Mouse (Mus musculus): ENCODE results near the gene Shank3. TPM values are rescaled to one million over a fixed set of nuclear protein-coding genes. Genes with fewer than 3 reads are reported as not detected.

Gene Shank3
- polyA plus RNA-seq, 2 experiments from 2014 or later: not detected

DNA sequence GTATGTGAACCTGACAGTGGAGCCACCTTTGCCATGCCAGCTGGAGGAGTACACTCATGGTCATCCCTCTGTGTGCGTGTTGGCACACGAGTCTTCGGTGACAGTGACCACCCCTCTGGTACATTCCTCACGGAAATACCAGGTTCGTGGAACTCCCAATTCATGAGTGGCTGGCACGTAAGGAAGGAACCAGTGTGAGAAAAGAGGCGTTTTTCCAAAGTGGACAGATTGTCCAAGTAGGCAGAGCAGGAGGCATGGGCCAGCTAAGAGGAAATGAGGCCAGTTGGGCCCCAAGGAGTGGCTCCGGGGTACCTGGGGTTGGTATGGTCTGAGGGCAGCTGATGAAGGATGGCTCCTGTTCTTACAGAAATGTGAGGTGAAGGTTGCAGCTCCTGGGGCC lies 26.0 kb downstream of the Shank3 start:
- no peak for ATAC-seq

DNA sequence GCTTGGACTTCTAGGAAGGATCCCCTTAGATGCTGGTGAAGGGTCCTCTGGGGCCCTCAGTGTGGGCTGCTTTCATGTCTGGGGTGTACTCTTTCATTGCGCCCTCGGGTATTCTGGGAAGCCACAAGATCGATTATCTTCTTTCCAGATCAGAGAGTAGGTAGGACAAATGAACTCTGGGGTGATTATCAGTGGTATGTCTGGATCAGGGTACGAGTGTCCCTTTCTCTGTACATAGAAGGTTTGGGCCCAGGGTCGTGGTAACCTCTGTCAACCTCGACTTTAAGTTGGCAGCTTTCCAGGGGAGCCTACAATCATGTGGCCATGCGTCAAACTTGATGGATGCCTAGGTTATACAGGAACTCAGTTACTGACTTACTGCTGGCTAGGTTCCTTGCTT lies 26.5 kb downstream of the Shank3 start:
- ATAC-seq: no peak

DNA sequence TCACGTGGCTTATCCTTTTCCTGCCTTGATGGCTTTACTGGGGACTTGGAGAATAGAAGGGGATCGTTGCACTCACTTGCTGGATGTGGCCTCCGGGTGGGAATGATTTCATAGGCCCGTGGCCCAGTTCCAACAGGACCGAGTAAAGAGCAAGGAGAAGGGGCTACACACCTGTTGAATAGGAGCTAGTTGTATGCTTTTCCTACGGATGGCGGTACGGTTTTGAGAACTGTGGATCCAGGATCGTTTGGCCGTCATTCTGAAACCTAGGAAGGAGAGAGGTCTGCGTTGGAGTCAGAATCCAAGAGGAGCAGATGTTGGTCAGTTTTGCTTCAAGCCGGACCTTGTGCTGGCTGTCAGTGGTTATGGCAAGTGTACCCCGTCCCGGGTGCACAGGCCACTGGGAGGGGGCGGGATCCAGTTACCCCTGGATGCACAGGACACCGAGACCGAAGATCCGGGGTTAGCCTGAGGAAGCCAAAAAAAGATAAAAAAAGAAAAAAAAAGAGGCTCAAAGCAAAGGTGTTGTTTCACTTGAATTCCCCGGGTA lies 27.4 kb downstream of the Shank3 start:
- no peak for ATAC-seq

DNA sequence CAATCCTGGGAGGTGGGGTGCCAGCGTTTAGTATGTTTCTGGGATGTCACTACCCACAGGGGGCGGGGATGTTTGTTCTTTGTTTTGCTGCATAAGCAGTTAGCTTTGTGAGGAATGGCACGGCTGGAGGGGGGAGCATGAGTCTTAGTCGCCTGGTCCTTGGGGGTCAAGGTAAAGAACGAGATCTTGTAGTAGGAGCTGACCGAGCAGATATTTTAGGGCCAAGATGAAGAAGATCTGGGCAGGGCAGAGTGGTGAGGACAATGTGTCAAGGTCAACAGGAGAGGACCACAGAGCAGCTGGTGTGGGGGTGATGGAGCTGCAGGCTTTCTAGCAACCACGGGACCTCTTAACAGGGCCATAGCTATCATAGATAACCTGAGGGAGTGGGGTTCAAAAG lies 28.0 kb downstream of the Shank3 start:
- no peak for ATAC-seq

DNA sequence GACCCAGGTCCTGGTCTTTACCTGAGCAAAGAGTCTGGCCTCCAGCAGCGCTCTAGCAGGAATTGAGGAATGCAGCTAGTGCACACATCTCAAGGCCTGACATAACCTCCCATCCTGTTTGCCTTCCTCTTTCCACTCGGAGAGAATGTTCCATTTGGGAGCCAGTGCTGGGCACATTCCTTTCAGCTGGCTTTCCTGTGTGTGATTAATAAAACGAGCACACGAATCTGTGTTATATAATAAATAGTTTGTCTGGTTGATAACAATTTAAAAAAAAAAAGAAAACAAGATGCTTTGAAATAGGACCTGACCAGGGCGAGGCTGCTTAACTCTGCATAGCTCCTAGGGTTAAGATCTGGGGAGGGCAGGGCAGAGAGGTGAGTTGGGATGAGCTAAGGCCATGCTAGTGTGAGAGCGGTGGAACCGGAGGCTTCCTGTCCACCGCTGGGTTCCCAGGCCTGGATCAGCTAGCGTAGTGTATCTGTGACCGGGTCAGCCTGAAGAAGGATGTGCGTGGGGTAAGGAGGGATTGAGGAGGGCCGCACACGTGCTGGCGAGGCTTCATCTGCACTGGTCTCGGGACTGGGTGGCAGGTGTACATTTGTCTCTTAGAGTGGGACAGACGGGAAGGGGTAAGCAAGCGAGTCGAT lies 28.9 kb downstream of the Shank3 start:
- no peak for ATAC-seq

DNA sequence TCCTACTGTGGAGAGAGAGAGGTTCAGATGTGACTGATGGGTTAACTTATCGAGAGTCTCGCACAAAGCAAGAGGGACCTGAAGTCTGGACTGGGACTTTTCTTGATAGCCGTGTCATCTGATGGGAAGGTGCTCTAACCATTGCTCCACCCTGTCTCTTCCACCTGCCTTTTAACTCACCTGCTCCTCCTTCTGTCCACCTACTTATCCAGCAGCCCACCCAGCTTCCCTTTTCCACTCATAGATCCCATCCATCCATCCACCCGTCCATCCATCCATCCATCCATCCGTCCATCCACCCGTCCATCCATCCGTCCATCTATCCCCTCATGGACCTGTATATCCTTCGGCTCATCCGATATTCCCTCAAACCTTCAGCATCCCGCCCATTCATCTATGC lies 29.5 kb downstream of the Shank3 start:
- no peak for ATAC-seq

DNA sequence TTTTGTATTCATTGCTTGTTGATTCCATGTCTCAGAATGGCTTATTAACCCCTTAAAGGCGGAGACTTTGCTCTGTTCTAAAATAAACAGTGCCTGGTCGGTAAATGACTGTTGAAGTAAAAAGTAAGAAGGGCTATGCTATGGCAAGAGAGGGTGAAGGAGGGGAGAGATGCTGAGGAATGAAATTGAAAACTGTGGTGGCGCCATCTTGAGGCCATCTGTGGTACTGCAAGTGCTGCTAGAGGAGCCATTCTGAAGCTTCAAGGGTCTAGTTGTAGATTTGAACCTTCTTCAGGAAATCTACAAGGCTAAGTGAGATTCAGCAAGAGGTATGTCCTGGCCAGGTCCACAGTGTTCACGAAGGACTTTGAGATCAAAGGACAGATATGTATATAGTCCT lies 30.9 kb downstream of the Shank3 start:
- ATAC-seq: no peak

DNA sequence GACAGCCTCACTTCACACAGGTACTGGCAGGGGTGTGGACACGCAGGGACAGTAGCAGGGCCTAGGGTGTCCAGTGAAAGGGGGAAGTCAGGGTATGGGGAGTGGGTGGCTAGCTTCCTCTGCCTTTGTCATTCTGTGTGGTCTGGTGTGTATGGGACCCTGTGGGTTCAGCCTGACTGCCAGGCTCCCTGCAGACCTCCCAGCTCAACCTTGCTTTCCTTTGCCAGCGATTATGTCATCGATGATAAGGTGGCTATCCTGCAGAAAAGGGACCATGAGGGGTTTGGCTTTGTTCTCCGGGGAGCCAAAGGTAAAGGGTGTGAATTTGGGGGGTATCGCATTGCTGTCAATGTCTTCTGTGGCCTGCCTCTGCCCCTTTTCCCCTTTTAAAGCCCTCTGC lies 32.0 kb downstream of the Shank3 start:
- no peak for ATAC-seq

DNA sequence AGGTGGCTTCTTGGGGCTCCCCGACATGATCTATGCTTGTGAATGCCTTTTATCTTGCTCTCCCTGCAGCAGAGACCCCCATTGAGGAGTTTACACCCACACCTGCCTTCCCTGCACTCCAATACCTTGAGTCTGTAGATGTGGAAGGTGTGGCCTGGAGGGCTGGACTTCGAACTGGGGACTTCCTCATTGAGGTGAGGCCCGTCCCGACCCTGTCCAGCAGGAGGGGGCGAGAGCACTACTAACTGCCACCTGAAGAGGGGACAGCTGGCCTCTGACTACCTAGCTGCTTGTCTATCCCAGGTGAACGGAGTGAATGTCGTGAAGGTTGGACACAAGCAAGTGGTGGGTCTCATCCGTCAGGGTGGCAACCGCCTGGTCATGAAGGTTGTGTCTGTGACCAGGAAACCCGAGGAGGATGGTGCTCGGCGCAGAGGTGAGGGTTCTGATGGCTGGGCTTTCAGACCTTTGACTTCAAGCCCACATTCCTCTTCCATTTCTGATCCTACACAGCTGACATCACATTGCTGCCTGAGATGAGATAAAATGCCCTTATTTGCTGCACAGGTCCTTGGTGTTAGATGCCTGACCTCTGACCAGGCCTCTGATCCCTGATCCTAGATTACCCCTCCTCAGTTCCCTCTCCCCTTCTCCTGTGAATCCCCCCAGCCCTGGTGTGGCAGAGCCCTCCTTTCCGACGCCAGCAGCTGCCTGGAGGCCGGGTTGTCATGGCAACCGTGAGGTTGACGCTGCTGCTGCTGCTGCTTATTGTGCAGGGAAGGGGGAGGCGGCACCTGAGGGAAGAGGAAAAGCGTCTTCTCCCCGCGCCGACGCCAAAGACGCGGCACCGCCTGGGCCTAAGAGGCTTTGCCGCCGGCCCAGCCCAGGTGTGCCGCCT lies 32.9 kb downstream of the Shank3 start:
- ATAC-seq: no peak

DNA sequence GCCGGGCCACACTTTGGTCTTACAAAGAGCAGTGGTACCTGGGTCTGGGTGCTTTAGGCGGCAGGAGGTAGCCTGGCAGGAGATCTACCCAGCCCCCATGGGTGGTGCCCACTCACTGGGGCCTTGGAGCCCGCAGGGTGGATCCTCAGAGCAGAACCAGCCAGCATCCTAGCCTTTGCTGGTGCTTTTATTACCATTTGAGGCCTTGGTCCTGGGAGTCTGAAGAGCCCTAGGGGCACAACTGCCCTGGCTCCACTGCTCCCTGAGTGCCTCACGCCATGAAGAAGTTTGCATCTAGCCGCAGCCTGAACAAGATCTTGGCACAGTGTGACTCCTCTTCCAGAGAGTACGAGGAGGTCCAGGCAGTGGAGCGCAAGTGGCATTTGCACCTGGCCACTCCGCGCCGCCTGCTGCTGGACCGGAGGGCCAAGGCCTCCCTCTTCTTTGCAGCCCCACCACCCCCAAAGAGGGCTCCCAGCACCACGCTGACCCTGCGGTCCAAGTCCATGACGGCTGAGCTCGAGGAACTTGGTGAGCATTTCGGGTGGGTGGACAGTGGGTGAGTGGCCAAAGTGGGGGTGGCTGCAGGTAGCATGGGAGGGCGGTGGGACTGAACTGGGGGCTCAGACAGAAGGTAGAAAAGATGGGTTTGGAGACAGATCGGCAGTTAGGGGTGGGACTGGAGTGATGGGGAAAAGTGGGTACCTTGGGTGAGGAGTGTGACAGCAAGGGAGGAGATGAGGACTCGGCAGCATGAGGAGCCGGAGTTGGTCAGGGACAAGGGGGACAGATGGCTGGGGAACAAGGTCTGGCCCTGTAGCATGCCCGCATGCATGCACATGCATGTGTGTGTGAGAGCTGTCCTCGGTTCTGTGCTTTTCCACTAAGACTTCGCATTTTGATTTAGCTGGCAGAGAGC lies 33.8 kb downstream of the Shank3 start:
- no peak for ATAC-seq

DNA sequence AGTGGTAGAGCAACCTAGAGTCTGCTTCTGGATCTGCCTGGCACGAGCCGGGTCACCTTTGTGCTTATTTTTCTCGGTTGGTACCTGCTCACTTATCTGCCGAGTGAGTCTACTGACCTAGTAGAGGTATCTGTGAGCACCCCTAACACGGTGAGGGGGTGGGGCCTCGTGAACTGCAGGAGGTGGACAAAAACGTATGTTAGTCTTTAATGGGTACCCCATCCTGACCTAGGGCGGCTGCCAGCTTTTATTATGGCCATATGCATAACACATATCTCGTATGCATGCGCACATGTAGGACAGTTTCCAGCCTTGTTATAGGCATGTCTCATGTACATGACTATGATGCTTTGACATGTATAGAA lies 34.4 kb downstream of the Shank3 start:
- ATAC-seq: no peak

DNA sequence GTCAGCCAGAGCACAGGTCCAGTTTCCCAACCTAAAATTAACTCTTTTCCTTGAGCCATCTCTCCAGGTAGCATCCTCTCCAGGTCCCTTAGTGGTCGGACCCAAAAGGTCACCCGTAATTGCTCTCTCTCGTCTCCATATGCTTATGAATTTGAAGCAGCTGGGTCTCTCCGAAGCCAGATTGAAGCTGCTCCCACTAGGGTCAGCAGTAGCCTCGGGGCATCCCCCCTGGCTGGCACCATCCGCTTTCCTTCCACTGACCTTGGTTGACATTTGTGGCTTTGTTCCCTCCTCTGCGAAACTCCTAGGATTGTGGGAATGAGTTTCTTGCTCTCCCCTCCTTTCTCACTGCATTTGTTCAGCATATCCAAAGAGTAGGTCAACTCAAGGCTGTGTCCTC lies 44.7 kb downstream of the Shank3 start:
- no peak for ATAC-seq

DNA sequence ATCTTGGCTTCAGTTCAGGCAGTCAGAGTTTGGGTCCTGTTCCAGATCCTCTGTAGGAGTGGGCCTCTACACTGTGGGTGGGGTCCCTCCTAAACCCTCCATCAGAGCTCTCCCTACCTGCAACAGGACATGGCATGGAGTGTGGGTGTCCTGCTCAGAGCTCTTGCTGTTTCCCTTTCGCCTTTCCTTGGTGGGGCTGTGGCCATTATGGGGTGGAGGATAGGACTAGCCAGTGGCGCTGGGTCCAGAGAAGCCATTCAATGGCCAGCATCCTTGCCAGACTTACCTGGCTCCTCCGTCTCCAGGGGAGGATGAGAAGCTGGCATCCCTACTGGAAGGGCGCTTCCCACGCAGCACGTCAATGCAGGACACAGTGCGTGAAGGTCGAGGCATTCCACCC lies 47.9 kb downstream of the Shank3 start:
- ATAC-seq: no peak

DNA sequence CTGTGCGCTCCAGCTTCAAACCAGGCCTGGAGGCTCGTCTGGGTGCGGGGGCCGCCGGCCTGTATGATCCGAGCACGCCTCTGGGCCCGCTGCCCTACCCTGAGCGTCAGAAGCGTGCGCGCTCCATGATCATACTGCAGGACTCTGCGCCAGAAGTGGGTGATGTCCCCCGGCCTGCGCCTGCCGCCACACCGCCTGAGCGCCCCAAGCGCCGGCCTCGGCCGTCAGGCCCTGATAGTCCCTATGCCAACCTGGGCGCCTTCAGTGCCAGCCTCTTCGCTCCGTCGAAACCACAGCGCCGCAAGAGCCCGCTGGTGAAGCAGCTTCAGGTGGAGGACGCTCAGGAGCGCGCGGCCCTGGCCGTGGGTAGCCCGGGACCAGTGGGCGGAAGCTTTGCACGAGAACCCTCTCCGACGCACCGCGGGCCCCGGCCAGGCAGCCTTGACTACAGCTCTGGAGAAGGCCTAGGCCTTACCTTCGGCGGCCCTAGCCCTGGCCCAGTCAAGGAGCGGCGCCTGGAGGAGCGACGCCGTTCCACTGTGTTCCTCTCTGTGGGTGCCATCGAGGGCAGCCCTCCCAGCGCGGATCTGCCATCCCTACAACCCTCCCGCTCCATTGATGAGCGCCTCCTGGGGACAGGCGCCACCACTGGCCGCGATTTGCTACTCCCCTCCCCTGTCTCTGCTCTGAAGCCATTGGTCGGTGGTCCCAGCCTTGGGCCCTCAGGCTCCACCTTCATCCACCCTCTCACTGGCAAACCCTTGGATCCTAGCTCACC lies 48.6 kb downstream of the Shank3 start:
- no peak for ATAC-seq

DNA sequence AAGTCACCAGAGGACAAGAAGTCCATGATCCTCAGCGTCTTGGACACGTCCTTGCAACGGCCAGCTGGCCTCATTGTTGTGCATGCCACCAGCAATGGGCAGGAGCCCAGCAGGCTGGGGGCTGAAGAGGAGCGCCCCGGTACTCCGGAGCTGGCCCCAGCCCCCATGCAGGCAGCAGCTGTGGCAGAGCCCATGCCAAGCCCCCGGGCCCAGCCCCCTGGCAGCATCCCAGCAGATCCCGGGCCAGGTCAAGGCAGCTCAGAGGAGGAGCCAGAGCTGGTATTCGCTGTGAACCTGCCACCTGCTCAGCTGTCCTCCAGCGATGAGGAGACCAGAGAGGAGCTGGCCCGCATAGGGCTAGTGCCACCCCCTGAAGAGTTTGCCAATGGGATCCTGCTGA lies 49.4 kb downstream of the Shank3 start:
- ATAC-seq: no peak

DNA sequence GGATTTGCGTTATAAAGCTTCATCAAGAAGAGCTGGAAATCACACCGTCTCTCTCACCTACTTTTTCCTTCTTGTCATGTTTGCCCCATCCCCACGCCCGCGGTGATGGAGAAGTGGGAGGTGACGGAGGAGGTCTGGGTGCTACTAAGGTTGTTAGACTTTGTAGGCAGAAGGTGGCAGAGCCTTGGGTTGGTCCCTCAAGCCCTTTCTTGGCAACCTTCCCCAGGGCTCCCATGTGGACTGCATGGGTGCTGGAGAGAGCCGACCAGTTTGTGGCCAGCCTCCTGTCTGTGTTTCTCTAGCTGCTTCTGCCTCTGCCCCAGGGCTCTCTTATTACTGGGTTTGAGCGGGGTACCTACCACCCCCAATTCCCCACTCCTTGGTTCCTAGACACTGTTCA lies 51.1 kb downstream of the Shank3 start:
- ATAC-seq: no peak

DNA sequence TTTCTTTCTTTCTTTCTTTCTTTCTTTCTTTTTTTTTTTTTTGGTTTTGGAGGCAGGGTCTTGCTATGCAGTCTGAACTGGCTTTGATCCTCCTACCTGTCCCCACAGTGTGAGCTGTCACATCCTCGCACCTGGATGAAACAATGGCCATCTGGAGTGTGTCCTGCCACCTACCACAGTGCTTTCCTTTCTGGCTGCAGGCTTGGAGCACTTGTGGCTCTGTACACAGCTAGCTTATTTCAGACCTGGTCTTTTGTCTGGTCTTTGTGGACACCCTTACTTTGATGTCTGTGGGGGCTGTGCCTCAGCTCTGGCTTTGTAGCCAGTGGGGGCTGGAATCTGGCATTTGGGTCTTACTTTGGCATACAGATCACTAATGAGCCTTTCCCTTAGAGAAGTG lies 52.3 kb downstream of the Shank3 start:
- no peak for ATAC-seq

DNA sequence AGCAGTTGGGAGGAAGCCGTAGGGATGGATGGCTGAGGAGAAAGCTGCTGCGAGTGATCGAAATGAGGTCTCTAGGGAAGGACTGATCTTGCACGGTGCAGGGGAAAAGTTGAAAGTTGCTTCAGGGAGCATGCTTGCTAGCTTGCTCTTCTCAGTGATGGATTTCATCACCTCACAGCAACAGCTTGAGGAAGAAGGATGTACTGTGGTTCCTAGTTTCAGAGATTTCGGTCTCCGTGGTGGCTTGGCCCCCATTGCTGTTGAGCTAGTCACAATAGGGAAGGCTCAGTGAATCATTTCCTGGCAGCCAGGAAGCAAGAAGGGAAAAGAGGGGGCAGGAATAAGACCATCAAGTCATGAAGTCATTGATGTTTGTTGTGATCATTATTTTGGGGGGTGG lies 56.2 kb downstream of the Shank3 start:
- no peak for ATAC-seq

DNA sequence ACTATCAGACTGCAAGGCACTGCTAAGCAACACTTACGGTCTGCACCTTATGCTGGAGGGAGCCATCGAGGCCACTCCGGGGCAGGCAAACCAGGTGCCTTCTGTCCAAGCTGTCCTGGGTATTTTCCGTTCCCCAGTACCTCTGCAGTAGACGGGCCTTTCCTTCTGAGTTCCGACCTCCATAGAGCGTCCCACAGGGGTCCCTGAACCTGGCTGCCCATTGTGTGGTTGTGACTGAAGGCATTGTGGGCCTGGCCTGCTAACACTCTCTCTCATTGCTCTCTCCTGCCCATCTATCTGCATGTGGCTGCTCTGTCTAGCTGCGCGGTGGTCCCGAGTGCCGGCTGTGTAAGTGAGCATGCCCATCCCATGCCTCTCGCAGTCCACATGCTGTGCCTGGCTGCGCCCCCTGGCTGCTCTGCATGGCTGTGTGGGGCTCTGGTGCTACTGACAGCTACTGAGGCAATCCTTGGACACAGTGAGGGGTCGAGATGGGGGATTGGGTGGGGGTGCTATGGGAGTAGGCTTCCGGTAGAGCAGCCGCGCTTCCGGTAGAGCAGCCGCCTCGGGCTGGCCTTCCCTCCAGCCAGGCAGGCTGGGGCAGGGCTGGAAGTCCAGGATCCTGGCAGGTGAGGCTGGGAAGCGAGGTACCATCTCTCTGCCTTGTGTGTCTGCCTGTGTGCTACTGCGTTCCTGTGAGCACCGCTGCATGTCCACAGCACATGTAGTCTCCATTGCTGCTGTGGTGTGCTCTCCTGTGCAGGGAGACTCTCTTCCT lies 57.2 kb downstream of the Shank3 start:
- no peak for ATAC-seq

DNA sequence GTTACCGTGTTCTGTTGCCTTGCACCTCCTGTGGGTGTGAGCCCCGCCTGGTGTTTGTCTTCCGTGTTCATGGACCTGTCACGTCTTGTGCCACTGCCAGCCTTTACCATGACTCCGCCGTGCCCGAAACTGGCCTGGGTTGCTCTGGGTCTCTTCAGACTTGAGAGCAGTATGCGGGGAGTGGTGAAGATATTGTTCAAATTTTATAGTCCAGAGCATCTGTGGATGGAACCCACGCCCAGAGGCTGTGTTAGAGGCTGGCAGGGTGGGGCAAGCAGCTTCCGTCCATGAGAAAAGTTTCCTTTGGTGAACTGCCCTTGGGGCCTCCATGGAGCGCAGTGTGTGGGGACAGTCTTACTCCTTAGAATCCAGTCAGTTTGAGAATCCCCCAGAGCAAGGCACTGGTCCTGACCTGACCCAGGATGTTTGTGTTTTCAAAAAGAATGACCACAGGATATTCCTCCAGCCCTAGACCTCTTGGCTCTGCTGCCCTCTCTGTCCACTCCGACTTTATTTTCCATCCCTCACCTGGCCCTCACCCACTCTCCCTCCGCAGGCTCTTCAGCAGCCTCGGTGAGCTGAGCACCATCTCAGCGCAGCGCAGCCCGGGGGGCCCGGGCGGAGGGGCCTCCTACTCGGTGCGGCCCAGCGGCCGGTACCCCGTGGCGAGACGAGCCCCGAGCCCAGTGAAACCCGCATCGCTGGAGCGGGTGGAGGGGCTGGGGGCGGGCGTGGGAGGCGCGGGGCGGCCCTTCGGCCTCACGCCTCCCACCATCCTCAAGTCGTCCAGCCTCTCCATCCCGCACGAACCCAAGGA lies 58.0 kb downstream of the Shank3 start:
- ATAC-seq: no peak

DNA sequence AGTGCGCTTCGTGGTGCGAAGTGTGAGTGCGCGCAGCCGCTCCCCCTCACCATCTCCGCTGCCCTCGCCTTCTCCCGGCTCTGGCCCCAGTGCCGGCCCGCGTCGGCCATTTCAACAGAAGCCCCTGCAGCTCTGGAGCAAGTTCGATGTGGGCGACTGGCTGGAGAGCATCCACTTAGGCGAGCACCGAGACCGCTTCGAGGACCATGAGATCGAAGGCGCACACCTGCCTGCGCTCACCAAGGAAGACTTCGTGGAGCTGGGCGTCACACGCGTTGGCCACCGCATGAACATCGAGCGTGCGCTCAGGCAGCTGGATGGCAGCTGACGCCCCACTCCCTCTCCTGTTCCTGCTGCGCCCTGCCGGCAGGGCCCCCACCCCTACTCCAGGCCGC lies 58.6 kb downstream of the Shank3 start:
- ATAC-seq: no peak
